Mouse (Mus musculus) neural tube, embryonic 10.5 days (tissue): ENCODE data around the gene Hilpda.
A peak's percentile ranks its signal among the peaks of the same experiment; 100 is the strongest.

Experiments
- DNase-seq: peaks from one replicate; pipeline ENCODE4 v3.0.0-alpha.2; 2017; ENCODE audit warnings: low spot score; ENCODE audit errors: extremely low spot score

The Hilpda gene

GRCm38 (mm10) chr6:29272312-29273072, at the start of gene Hilpda:
TSS of gene Hilpda (plus strand) at chr6:29272488.
- DNase-seq: peak; percentile 93

- DNase-seq: no peak
Measured at GRCm38 (mm10) chr6:29229265-29229913, 42.9 kb upstream of the Hilpda start.

- DNase-seq: no peak
Measured at GRCm38 (mm10) chr6:29230386-29230785, 41.9 kb upstream of the Hilpda start.

- no peak for DNase-seq
Measured at GRCm38 (mm10) chr6:29231799-29232198, 40.5 kb upstream of the Hilpda start.

- no peak for DNase-seq
Measured at GRCm38 (mm10) chr6:29232321-29232720, 40.0 kb upstream of the Hilpda start.

- DNase-seq: no peak
Measured at GRCm38 (mm10) chr6:29233710-29234109, 38.6 kb upstream of the Hilpda start.

GRCm38 (mm10) chr6:29234272-29234671, 38.0 kb upstream of the Hilpda start:
- no peak for DNase-seq

- peak; percentile 56 for DNase-seq
Measured at GRCm38 (mm10) chr6:29240806-29241205, 31.5 kb upstream of the Hilpda start.

GRCm38 (mm10) chr6:29241697-29242096, 30.6 kb upstream of the Hilpda start:
- no peak for DNase-seq

GRCm38 (mm10) chr6:29242265-29242664, 30.0 kb upstream of the Hilpda start:
- no peak for DNase-seq

GRCm38 (mm10) chr6:29245272-29246120, 26.8 kb upstream of the Hilpda start:
- no peak for DNase-seq

- no peak for DNase-seq
Measured at GRCm38 (mm10) chr6:29246183-29246582, 26.1 kb upstream of the Hilpda start.

GRCm38 (mm10) chr6:29246585-29246984, 25.7 kb upstream of the Hilpda start:
- DNase-seq: no peak

GRCm38 (mm10) chr6:29247072-29247471, 25.2 kb upstream of the Hilpda start:
- DNase-seq: no peak

GRCm38 (mm10) chr6:29259418-29259817, 12.9 kb upstream of the Hilpda start:
- DNase-seq: no peak

GRCm38 (mm10) chr6:29261831-29262230, 10.5 kb upstream of the Hilpda start:
- DNase-seq: no peak

- no peak for DNase-seq
Measured at GRCm38 (mm10) chr6:29263650-29264455, 8.4 kb upstream of the Hilpda start.

- DNase-seq: no peak
Measured at GRCm38 (mm10) chr6:29264456-29264781, 7.9 kb upstream of the Hilpda start.

GRCm38 (mm10) chr6:29266936-29267335, 5.4 kb upstream of the Hilpda start:
- no peak for DNase-seq

- DNase-seq: no peak
Measured at GRCm38 (mm10) chr6:29269006-29269668, 3.2 kb upstream of the Hilpda start.

- no peak for DNase-seq
Measured at GRCm38 (mm10) chr6:29270961-29271360, 1.3 kb upstream of the Hilpda start.
